Mouse (Mus musculus) myocyte (in vitro differentiated cells): ENCODE measurements around the gene Fcrlb. TPM values are rescaled to one million over a fixed set of nuclear protein-coding genes. Genes with fewer than 3 reads are reported as not detected.

Experiments
- H3K27me3 ChIP-seq: one replicate; pipeline ENCODE4 v1.6.1; 2011; ENCODE audit not compliant: control insufficient read depth, insufficient read depth, insufficient read length
- H3K36me3 ChIP-seq: one replicate; pipeline ENCODE4 v1.6.1; 2011; ENCODE audit not compliant: control insufficient read depth, insufficient read depth
- H3K4me2 ChIP-seq: one replicate; pipeline ENCODE4 v1.6.1; 2011; ENCODE audit warnings: low read depth, control low read depth
- H3K4me3 ChIP-seq: one replicate; pipeline ENCODE4 v1.5.1; 2011; ENCODE audit warnings: mild to moderate bottlenecking, control low read depth, moderate library complexity
- H3K79me2 ChIP-seq: one replicate; pipeline ENCODE4 v1.6.1; 2011; ENCODE audit not compliant: control insufficient read depth, insufficient read depth
- H3ac ChIP-seq: one replicate; pipeline ENCODE4 v1.6.1; 2011; ENCODE audit not compliant: control insufficient read depth, insufficient read length
- CEBPB ChIP-seq: IDR thresholded peaks from 2 replicates; pipeline ENCODE4 v1.6.1; 2011; ENCODE audit warnings: mild to moderate bottlenecking, moderate library complexity; ENCODE audit not compliant: poor library complexity, insufficient read depth, severe bottlenecking
- E2F4 ChIP-seq: IDR thresholded peaks from one replicate; pipeline ENCODE4 v1.6.1; 2011; ENCODE audit warnings: mild to moderate bottlenecking, control low read depth, moderate library complexity; ENCODE audit not compliant: insufficient read depth
- MAX ChIP-seq: IDR thresholded peaks from one replicate; pipeline ENCODE4 v1.6.1; 2011; ENCODE audit warnings: low read depth, mild to moderate bottlenecking, control low read depth
- MYOD1 ChIP-seq, 3 experiments: IDR thresholded peaks; one replicate each; pipeline ENCODE4 v1.6.1; 2011; ENCODE audit warnings: control low read depth in 2 of 3, low read depth in 2 of 3, mild to moderate bottlenecking in 2 of 3, moderate library complexity in 1 of 3; ENCODE audit not compliant: insufficient read length in 2 of 3, control insufficient read depth in 1 of 3
- MYOG ChIP-seq, 3 experiments: IDR thresholded peaks; one replicate each; pipeline ENCODE4 v1.6.1; 2011; ENCODE audit warnings: control low read depth in 2 of 3, low read depth in 2 of 3, mild to moderate bottlenecking in 2 of 3; ENCODE audit not compliant: insufficient read length in 2 of 3, control insufficient read depth in 1 of 3, insufficient read depth in 1 of 3
- POLR2A ChIP-seq: IDR thresholded peaks from one replicate; pipeline ENCODE4 v1.6.1; 2011; ENCODE audit warnings: low read depth, mild to moderate bottlenecking, control low read depth, moderate library complexity; ENCODE audit not compliant: insufficient read length
- POLR2AphosphoS2 ChIP-seq: IDR thresholded peaks from one replicate; pipeline ENCODE4 v1.6.1; 2011; ENCODE audit warnings: low read depth, control low read depth; ENCODE audit not compliant: insufficient read length
- REST ChIP-seq: IDR thresholded peaks from one replicate; pipeline ENCODE4 v1.6.1; 2011; ENCODE audit warnings: mild to moderate bottlenecking, control low read depth, moderate library complexity; ENCODE audit not compliant: insufficient read depth, insufficient read length
- SRF ChIP-seq: IDR thresholded peaks from one replicate; pipeline ENCODE4 v1.6.1; 2011; ENCODE audit warnings: low read depth; ENCODE audit not compliant: control insufficient read depth, insufficient read length
- TCF12 ChIP-seq: IDR thresholded peaks from one replicate; pipeline ENCODE4 v1.6.1; 2011; ENCODE audit warnings: mild to moderate bottlenecking, control low read depth; ENCODE audit not compliant: poor library complexity, insufficient read depth, severe bottlenecking
- TCF3 ChIP-seq: IDR thresholded peaks from one replicate; pipeline ENCODE4 v1.6.1; 2011; ENCODE audit warnings: low read depth, control low read depth; ENCODE audit not compliant: insufficient read length
- USF1 ChIP-seq: IDR thresholded peaks from one replicate; pipeline ENCODE4 v1.6.1; 2011; ENCODE audit warnings: low read depth, mild to moderate bottlenecking, control low read depth, moderate library complexity
- polyA plus RNA-seq: library from polyadenylated mRNA; unstranded; fragments of >200 nt; fragmentation: generic; extraction: Trizol; gene quantifications from one replicate; pipeline ENCODE4 v1.2.1, GENCODE M21; 2012; ENCODE audit warnings: missing spikeins

The Fcrlb gene
- polyA plus RNA-seq, 1 experiment, result 1.6 TPM

GRCm38 (mm10) chr1:170934383-170934782 lies 21.6 kb upstream of the Fcrlb start:
- H3K4me2 ChIP-seq, result no peak overlapping the region
- TF ChIP-seq SRF, result no peak
- no peak for TF ChIP-seq TCF12
- no peaks in the 10 kb centered on the region for H3K27me3 ChIP-seq
- H3K4me3 ChIP-seq, result no peak overlapping the region
- H3K36me3 ChIP-seq, result no peaks in the 10 kb centered on the region
- H3K79me2 ChIP-seq, result no peaks in the 10 kb centered on the region
- H3ac ChIP-seq, result no peak overlapping the region

DNA sequence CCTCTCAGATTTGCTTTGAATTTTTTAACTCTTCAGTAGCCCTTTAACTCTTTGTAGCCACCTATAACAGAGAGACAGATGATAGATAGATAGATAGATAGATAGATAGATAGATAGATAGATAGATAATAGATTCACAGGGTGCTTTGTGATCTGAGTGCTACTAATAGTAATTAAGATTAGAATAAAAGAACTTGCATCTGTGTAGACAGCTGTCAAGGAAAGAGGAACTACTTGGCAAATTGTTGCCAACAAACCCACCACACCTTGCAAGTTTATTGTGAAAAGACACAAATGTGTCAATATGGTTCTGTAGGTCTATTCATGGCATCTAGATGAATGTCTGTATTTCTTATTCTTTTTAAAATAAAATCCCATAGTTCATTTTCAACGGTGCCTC lies 21.2 kb upstream of the Fcrlb start:
- H3K27me3 ChIP-seq, result no peaks in the 10 kb centered on the region
- no peak overlapping the region for H3K4me2 ChIP-seq
- no peak overlapping the region for H3K4me3 ChIP-seq
- TF ChIP-seq SRF, result no peak
- no peak for TF ChIP-seq MYOG (IDR thresholded peaks at IDR 0.05; ENCODE audit: control insufficient read depth in 1 of 3, insufficient read depth in 1 of 3, insufficient read length in 2 of 3, low read depth in 2 of 3)
- no peak for TF ChIP-seq POLR2A
- TF ChIP-seq POLR2AphosphoS2, result no peak
- no peak for TF ChIP-seq TCF3
- no peak for TF ChIP-seq REST
- no peak for TF ChIP-seq USF1
- no peak for TF ChIP-seq MYOD1 (IDR thresholded peaks at IDR 0.05; ENCODE audit: control insufficient read depth in 1 of 3, insufficient read length in 2 of 3, low read depth in 2 of 3)
- TF ChIP-seq TCF12, result no peak
- TF ChIP-seq MAX, result no peak
- no peak for TF ChIP-seq CEBPB
- no peak for TF ChIP-seq E2F4
- no peak overlapping the region for H3ac ChIP-seq
- H3K36me3 ChIP-seq, result no peaks in the 10 kb centered on the region
- no peaks in the 10 kb centered on the region for H3K79me2 ChIP-seq

GRCm38 (mm10) chr1:170933386-170933920 lies 20.7 kb upstream of the Fcrlb start:
- Histone ChIP-seq H3K79me2 (no peaks in the 10 kb centered on the region), H3K36me3 (no peaks in the 10 kb centered on the region), H3ac (no peak overlapping the region), H3K27me3 (no peaks in the 10 kb centered on the region), H3K4me2 (no peak overlapping the region), H3K4me3 (no peak overlapping the region)
- TF ChIP-seq E2F4 (no peak), MYOD1 (IDR thresholded peaks at IDR 0.05; ENCODE audit: control insufficient read depth in 1 of 3, insufficient read length in 2 of 3, low read depth in 2 of 3) (no peak), REST (no peak)

DNA sequence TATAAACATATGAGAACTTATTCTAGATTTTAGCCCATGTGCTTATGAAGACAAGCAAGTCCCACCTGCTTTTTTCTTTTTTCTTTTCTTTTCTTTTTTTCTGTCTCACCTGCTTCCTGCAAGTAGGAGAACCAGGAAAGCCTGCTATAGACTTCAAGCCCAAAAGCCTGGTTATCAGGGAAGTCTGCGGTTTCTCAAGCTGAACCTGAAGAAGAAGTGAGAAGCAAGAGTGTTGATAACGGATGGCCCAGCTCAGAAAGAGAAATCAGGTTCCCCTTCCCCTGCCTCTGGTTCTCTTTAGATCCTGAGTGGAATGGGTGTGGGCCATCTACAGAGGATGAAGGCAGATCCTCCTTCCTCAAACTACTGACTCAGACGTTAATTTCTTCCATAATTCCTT lies 19.3 kb upstream of the Fcrlb start:
- Histone ChIP-seq H3K27me3 (no peaks in the 10 kb centered on the region), H3K4me3 (no peak overlapping the region), H3K36me3 (no peaks in the 10 kb centered on the region), H3K4me2 (no peak overlapping the region), H3K79me2 (no peaks in the 10 kb centered on the region), H3ac (no peak overlapping the region)
- TF ChIP-seq CEBPB, result no peak
- no peak for TF ChIP-seq REST
- no peak for TF ChIP-seq USF1

DNA sequence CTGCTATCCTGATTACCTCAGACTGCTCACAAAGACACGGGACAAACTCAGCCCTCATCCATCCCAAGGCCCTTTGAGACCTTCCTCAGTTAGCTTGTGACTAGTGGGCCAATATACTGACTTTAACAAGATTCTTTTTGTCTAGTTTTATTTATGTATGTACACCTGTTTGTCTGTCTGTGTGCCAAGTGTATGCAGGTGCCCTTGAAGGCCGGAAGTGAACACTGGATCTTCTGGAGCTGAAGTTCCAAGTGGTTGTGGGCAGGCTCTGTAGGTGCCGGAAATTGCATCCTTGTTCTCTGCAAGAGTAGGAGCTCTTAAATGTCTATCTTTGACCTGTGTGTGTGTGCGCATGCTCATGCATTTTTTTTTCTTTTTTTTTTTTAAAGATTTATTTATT lies 16.5 kb upstream of the Fcrlb start:
- no peaks in the 10 kb centered on the region for H3K36me3 ChIP-seq
- no peaks in the 10 kb centered on the region for H3K79me2 ChIP-seq
- no peak overlapping the region for H3K4me2 ChIP-seq
- H3K4me3 ChIP-seq, result no peak overlapping the region
- TF ChIP-seq MYOD1 (IDR thresholded peaks at IDR 0.05; ENCODE audit: control insufficient read depth in 1 of 3, insufficient read length in 2 of 3, low read depth in 2 of 3), result no peak
- no peak for TF ChIP-seq SRF
- no peak for TF ChIP-seq TCF12
- TF ChIP-seq REST, result no peak
- TF ChIP-seq MYOG (IDR thresholded peaks at IDR 0.05; ENCODE audit: control insufficient read depth in 1 of 3, insufficient read depth in 1 of 3, insufficient read length in 2 of 3, low read depth in 2 of 3), result no peak
- no peak for TF ChIP-seq MAX
- no peaks in the 10 kb centered on the region for H3K27me3 ChIP-seq
- H3ac ChIP-seq, result no peak overlapping the region

DNA sequence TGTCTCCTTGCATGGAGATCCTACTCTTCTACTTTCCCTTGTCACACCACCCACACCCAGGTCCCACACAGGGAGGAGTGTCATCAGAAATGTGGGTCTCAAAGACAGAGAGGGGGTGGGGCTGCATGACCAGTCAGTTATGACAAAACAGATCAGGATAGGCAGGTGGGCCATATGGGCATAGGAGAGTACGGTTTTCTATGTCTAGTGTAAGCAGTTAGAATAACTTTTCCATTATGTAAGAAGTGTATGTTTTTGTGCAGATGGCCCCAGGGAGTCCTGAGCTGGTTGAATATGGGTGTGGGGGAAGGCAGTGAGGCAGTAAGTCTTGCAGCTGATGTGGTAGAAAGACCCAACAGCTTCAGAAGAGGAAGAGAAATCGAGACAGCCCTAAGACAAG lies 15.7 kb upstream of the Fcrlb start:
- no peaks in the 10 kb centered on the region for H3K27me3 ChIP-seq
- no peak overlapping the region for H3ac ChIP-seq
- no peak overlapping the region for H3K4me2 ChIP-seq
- no peaks in the 10 kb centered on the region for H3K79me2 ChIP-seq
- H3K36me3 ChIP-seq, result no peaks in the 10 kb centered on the region
- H3K4me3 ChIP-seq, result no peak overlapping the region
- no peak for TF ChIP-seq REST
- TF ChIP-seq POLR2A, result no peak
- TF ChIP-seq TCF3, result no peak
- TF ChIP-seq TCF12, result no peak
- TF ChIP-seq MYOG (IDR thresholded peaks at IDR 0.05; ENCODE audit: control insufficient read depth in 1 of 3, insufficient read depth in 1 of 3, insufficient read length in 2 of 3, low read depth in 2 of 3), result no peak
- no peak for TF ChIP-seq MAX
- TF ChIP-seq CEBPB, result no peak
- no peak for TF ChIP-seq SRF
- TF ChIP-seq USF1, result no peak
- TF ChIP-seq MYOD1 (IDR thresholded peaks at IDR 0.05; ENCODE audit: control insufficient read depth in 1 of 3, insufficient read length in 2 of 3, low read depth in 2 of 3), result no peak
- TF ChIP-seq E2F4, result no peak
- no peak for TF ChIP-seq POLR2AphosphoS2
